Mouse (Mus musculus) monocyte, adult 5-6 weeks (primary cell): ENCODE data around the gene Rmnd5b. TPM values are rescaled to one million over a fixed set of nuclear protein-coding genes. Genes with fewer than 3 reads are reported as not detected.

Source experiments
- ATAC-seq: fragments of 153-309, 156-312 bp; replicated peaks from 2 replicates; pipeline ENCODE4 v1.8.0; 2017; ENCODE audit warnings: mild to moderate bottlenecking; ENCODE audit not compliant: low TSS enrichment, insufficient number of reproducible peaks, severe bottlenecking, poor library complexity, low FRiP score
- total RNA-seq: library from RNA; stranded (forward); fragments of 200-1000, 200-491, 200-594 nt; gene quantifications from 3 replicates; pipeline ENCODE4 v1.2.3, GENCODE M21; 2017

Gene Rmnd5b
- total RNA-seq, 1 experiment from 2014 or later = 13.5 TPM

DNA sequence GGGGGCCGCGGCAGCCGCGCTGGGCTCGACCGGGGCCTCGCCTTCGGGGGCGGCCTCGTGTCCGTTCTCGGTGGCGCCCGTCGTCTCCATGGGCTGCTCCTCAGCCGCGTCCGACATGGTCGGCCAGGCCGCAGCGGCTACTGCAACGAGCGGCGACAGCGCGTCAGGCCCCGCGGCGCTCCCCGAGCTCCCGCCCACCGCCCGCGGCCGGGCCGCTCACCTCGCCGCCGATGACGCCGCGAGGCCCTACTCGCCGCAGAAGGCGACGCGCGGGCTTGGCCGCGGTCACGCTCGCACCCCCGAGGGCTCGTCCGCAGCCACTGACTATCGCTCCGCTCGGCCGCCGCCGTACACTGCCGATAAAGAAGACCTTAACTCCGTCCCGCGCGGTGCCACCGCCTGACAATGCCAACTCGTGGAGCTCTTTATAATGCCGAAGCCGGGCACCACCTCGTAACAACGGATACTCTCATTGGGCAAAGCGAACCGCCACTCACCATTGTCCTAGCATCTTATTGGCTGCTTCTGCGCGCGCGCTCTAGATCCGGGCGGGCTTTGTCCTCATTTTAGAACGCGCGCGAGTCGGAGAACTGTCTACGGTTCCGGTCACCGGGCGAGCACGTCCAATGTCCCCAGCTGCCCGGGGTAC is 29.1 kb downstream of the Rmnd5b start, which contains the start of gene Hnrnpab:
Gene Hnrnpab, minus strand, starts transcription at position 401 of the 649 bp plus-strand sequence.
- ATAC-seq = peak; percentile 95

DNA sequence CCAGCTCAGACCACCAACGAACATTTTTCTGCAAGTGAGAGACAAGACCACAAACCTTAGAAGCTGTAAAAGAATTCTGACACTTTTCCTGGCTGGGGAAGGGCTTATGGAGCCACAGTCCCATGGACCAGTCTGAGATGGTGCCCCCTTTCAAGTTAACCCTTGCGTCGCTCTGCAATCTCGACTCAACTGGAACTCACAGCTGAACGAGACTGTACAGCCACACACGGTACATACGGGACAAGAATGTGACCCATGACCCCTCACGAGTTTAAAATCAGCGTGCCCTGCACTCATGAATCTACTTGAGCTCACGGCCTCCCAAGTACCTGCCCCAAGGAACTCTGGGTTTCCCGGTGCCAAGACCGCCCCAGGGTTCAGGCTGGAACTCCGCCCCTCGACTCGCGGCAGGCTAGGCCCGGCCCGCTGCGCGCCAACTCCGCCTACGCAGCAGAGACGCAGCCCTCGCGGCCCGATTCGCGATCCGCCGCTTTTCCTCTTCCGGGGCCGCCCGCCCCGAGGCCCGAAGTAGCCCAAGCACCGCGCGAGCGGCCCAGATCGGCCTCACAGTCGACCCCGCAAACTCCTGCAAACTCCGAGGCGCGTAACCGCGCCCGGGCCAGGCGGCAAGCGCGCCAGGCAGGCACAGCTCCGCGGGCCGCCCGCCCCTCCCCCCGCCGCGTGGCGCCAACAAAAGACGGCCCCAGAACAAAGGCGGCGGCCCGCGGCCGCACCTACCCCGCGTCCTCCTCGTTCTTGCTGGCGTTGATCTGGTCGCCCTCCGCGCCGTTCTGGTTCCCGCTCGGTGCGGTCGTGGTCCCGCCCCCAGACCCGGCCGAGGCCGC is 29.9 kb downstream of the Rmnd5b start:
- peak; percentile 53 for ATAC-seq

DNA sequence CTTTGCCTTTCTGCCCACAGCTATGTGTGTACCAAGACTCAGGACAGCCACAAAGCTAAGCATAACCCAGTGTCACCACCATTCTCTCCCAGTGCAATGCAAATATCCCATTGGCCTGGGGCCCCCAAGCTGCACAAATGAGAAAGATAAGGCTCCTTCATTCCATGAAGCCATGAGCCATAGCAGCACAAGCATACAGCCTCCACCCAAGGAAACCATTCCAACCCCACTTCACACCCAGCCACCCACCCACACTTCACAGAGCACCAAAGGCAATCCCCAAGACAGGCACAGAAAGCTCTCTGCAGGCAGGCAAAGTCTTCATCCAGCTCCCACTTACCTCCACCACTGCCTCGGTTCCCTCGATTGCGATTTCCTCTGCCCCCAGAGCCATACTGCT is 33.4 kb downstream of the Rmnd5b start:
- ATAC-seq = no peak

DNA sequence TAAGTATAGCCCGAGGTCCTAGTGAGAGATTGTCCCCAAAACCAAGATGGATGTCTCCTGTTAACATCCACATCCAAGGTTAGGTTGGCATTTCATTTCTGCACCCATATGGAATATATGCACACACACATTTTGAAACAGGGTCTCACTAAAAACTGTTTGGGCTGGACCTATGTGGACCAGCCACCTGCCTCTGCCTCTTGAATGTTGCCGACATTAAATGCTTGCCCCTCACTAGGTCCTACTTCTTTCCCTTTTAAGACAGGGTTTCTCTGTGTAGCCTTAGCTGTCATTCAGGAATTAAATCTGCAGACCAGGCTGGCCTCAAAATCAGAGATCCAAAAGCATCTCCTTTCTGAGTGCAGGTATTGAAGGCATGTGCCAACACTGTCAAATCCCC is 38.1 kb downstream of the Rmnd5b start:
- no peak for ATAC-seq

DNA sequence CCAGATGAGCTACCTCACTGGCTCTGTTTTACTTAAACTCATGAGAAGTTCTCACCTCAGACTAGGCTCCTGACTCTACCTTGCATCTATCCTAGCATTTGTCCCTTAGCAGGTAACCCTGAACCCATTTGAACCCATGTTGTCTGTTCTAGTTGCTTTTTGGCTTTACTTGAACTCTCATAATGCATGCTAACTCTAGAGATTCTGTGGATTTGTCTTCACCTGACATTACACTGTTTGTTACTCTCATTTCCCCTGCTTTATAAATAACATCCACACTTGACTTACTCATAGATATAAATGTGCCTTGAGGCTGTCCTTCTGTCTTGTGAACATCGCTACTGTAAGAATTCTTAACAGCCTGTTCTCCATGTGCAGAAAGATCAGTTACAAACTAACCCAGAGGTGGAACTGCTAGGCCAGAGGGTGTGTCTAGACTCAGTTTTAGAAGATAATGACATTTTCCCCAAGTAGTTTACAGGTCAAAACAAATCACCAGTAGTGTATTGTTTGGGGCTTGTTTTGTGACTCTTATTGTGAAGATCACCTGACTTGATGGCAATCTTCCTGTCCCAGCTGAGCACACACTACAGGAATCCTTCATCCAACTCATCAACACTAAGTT is 40.1 kb downstream of the Rmnd5b start:
- ATAC-seq = no peak

DNA sequence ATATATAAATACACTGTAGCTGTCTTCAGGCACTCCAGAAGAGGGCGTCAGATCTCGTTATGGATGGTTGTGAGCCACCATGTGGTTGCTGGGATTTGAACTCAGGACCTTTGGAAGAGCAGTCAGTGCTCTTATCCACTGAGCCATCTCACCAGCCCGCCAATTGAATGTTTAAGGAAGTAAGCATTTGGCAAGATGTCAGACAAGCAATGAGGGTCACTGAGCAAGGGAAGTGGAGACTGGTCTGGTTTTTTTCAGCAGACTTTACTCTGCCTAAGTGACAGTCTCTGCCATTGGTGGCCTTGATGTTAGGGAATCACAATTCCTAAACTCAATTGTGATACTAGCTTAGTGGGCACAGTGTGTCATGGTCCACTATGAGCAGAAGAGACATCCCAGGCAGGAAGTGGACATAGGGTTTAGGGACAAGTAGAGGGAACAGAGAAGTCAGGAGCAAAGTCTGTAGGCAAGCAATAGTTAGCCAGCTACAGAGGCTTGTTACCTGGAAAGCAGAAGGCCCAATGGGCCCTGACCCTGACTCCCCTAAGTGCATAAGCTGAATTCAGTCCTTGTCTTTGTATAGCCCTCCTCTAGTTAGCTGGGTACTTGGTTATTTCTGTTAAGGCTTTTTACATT is 40.9 kb downstream of the Rmnd5b start:
- ATAC-seq = no peak

DNA sequence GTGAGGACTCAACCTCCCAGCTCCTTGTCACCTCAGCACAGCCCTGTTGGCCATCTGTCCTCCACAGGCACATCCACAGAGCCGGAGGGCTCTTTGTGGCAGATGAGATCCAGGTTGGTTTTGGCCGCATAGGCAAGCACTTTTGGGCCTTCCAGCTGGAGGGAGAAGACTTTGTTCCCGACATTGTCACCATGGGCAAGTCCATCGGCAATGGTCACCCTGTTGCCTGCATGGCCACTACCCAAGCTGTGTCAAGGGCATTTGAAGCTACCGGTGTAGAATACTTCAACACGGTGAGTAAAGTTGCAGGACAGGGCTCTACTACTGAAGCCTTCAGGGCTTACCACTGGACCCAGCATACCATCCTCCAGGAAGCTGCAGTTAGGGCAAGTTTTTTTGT is 41.8 kb downstream of the Rmnd5b start:
- ATAC-seq = no peak

DNA sequence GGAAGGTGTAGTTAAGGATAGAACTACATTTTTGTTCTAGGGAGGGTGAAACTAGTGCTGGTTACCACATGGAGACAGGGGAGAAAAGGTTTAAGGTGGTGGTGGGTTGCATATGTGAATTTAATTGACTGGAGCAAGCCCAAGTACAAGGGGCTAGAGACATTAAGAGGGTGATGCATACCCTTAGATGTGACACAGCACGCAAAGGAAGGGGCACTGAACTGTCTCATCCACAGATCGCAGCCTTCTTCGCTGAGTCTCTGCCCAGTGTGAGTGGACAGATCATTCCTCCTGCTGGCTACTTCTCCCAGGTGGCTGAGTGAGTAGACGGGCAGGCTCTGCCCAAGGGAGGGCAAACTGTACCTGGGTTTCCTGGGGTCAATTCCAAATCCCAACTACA is 42.3 kb downstream of the Rmnd5b start:
- no peak for ATAC-seq

DNA sequence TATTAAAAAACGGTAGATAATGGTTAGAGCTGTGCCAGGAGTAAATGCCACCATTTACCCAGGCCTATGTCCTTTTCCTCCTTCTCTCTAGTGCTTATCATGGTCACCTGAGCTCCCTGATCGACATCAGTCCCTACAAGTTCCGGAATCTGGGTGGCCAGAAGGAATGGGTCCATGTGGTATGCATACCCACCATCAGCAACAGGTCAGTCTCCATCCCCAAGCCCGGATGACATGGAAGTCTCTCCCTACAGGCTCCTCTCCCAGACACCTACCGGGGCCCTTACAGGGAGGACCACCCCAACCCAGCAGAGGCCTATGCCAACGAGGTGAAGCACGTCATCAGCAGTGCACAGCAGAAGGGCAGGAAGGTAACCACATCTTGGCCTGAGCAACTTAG is 43.8 kb downstream of the Rmnd5b start:
- ATAC-seq = no peak

DNA sequence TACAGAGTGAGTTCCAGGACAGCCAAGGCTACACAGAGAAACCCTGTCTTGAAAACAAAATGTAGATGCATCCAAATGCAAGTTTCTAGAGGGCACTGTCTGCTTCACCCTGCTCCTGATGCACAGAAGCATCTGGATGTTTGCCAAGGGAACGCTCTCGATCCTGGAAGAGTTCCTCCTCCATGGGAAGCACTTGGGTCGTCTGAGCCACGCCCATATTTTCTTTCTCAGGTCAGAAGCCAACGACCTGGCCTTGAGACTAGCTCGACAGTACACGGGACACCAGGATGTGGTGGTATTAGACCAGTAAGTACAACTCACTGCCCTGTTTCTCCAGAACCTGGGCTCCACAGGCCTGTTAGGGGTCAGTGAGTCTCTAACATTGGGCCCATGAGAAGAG is 44.5 kb downstream of the Rmnd5b start:
- no peak for ATAC-seq

DNA sequence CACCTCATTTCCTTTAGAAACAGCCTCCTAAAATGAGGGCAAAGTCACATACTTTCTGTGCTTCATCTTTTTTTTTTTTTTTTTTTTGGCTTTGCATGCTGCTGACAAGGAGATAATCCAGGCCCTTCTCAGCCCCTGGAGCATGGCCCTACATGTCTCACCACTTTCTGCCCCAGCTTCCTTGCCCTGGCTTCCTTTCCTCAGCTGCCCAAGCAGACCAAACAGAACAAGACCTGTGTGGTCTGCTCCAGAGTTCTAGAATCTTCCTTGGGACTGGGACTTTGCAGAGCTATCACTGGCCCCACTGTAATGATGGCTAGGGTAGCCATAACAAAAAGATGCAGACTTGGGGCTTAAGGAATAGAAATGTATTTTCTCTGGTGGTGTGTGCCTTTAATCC is 45.7 kb downstream of the Rmnd5b start:
- no peak for ATAC-seq

DNA sequence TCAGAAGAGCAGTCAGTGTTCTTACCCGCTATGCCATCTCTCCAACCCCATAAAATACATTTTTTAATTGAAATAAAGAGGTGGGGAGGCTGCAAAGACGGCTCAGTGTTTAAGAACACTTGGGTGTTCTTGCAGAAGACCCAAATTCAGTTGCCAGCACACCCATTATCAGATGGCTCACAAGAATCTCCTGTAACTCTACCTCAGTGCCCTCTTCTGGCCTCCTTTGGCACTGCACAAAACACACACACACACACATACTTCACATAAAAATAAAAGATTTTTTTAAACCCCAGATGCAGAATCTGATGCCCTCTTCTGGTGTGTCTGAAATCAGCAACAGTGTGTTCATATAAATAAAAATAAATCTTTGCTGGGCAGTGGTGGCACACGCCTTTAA is 46.9 kb downstream of the Rmnd5b start:
- ATAC-seq = no peak

DNA sequence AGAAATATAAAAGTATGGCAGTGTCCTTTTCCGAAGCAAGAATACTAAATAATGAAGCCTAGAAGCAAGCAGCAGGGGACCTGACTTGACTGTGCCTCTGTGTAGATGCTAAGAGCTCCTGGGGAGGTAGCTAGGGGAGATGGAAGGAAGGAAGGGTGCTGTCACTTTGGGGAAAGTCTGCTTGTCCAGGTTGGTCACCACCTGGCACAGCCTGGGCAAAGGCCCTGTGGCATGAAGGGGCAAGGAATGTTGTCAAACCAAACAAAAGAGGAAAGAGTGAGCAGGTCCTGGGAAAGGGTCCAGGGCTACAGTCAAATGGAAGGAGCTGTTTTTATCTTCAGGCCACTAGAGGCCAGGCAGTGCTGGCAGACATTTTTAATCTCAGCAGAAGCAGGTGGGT is 48.6 kb downstream of the Rmnd5b start:
- no peak for ATAC-seq

DNA sequence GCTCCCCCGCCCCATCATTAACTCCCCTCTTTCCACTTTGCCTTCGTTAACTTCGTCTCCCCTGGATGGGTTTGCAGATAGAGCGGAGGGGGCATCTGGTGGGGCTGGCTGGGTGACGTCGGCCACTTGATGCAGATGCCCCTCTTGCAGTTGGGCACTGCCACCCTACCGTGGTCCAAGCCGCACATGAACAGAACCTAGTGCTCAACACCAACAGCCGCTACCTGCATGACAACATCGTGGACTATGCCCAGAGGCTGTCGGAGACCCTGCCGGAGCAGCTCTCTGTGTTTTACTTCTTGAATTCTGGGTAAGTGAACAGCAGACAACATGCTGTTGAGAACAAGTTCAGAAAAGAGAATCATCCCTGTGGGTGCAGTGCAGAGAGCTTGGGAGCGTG is 49.3 kb downstream of the Rmnd5b start:
- ATAC-seq = no peak

DNA sequence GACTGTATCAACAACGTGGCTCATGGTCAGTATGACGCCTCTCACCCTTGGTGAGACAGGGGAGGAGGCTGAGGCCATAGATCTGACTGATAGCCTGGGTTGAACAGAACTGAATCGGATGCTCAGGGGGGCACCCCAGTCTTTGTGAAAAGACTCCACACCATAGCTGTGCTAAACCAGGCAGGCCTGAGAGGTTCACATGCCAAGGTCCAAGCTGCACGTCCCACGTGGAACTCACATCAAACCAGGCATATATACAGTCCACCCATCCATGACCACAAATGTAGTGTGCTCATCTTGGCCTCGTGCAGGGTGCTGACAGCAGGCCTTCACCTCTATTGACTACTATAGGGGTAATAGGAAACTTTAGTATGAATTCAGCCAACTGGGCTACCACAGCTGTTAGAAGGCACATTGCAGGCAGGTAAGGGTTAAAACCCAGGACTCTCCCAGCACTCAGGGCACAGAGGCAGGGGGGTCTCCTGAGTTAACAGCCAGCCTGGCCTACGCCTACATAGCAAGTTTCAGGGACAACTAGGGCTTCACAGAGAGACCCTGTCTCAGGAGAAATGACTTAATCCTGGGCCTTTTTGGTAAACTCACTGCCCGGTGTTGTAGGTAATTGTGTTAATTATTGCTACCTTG is 50.0 kb downstream of the Rmnd5b start:
- ATAC-seq = no peak

DNA sequence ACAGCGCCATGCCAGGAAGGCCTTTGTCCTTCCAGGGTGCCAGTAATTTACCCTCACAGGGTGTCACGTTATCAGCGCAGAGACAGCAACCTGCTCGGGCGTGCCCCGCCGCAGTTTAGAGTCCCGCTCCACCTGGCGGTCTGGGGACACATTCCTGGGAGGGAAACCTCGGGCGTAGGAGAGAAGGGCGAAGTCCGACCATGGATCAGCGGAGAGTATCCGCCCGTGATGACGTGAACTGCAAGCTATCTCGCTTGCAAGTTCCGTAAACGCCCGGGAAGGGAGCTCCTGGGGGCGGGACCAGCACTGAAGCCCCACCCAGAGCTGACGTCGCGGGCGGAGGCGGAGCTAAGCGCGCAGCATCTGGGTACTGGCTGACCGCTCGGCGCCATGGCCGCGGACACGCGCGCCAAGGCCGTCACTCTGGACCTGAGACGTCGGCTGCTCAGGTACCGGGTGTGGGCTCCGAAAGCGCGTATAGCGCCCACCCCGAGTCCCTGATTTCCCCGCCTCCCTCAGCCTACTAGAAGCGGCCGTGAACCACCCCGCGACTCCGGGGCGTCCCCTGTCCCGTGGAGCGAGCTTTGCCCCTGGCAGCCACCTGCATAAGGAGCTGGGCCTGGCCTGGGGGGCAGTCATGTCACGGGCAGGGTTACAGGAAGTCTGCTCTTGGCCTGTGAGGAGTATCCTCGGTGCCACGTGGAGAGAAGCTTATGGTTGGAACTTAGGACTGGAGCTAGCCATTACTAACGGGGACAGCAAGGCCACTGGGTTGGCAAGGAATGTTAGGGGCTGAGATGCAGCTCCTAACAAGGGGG is 51.1 kb downstream of the Rmnd5b start, which contains the start of gene Phykpl:
Gene Phykpl, plus strand, starts transcription at position 327 of the 818 bp plus-strand sequence.
- ATAC-seq = peak; percentile 76

DNA sequence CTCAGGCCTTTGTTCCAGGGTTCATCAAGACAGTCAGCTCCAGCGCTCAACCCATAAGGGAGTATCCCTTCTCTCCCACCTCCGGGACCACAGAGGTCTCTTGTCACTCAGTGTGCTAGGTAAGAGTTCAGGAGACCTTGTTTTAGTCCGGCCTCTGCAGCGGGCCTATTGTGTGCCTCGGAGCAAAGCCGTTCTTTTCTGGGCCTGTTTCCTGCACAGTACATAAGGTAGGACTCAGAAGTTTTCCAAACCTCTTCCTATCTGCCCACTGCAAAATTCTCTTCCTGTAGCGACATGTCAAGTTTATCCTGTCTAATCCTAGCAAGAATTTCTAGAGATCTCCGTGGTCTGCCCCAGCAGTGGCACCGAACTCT is 51.7 kb downstream of the Rmnd5b start:
- ATAC-seq = no peak

DNA sequence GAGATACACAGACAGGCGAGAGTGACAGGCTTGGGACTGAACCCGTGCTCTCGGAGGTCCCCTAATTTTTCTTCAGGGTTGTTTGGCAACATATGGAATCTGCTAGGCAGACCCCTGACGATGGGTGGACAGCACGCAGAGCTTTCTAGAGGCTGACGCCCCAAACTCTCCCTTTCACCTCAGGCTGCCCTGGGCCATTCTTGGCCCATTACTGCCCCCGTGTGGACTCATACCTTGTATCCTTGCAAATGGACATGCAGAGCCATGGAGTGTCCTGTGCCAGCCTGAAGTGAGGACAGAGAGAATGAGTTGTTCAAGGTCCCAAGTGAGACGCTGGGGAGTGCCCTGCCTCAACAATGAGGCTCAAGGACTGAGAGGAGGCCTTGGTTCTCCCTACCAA is 53.0 kb downstream of the Rmnd5b start:
- ATAC-seq = 0 out of 2 replicates have a peak, but pooled peaks have one; percentile 32
